Mouse (Mus musculus): ENCODE data around the gene Noc3l. TPM values are rescaled to one million over a fixed set of nuclear protein-coding genes. Genes with fewer than 3 reads are reported as not detected.

The Noc3l gene
- polyA plus RNA-seq, 1 experiment from 2014 or later: 7.7 TPM

DNA sequence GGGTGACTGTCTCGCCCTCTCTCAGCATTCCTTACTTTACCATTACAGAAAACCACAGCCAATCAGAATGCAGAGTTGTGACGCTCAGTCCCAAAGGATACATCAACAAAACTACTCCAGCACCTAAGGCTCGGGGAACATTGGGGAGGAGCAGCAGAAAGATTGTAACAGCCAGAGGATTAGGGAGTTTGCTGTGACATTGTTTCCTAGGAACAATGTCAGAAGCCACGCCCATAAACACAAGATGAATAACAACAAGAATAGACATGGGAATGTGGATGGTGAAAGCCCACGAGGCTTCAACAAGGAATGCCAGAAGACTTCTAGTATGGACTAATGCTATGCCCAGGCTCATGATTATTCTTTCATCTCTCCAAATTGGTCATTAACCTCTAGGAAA is 61.0 kb downstream of the Noc3l start:
- Histone ChIP-seq H3K27me3 (no peaks in the 10 kb centered on the region), H3K9ac (no peak overlapping the region), H3K4me1 (peaks cover 22% of the 10 kb centered on the region), H3K4me3 (no peak overlapping the region), H3K27ac (no peak overlapping the region), H3K4me2 (no peak overlapping the region), H3K36me3 (no peaks in the 10 kb centered on the region), H3K9me3 (no peaks in the 10 kb centered on the region)
- no peak for ATAC-seq (ENCODE audit: borderline replicate concordance, extremely low read depth, low FRiP score, low TSS enrichment)
- 56% methylated on average over 5 of the region's 5 CpGs for WGBS

DNA sequence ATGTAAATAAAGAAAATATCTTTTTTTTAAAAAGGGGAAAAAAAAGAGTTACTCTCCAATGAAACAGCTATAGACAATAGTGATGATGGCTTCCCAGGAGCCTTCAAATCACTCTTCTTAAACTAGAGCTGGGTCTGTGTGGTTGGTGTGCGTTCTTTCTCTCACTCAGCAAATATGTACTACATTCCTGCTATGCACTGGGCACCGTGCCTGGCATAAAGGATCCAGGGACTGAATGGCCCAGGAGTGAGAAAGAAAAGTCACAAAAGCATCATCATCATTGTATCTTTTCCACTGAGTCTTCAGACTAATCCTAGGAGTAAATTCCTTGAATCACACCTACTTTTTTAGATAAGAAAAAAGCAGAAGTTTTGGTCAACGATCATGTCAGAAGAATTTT is 61.9 kb downstream of the Noc3l start:
- no peaks in the 10 kb centered on the region for H3K9me3 ChIP-seq
- WGBS: 72% methylated on average over 3 of the region's 3 CpGs
- ATAC-seq (ENCODE audit: borderline replicate concordance, extremely low read depth, low FRiP score, low TSS enrichment): no peak
- H3K4me1 ChIP-seq: peaks cover 22% of the 10 kb centered on the region
- H3K4me3 ChIP-seq: no peak overlapping the region
- H3K9ac ChIP-seq: no peak overlapping the region
- no peak overlapping the region for H3K4me2 ChIP-seq
- H3K27me3 ChIP-seq: no peaks in the 10 kb centered on the region
- H3K27ac ChIP-seq: no peak overlapping the region
- no peaks in the 10 kb centered on the region for H3K36me3 ChIP-seq

DNA sequence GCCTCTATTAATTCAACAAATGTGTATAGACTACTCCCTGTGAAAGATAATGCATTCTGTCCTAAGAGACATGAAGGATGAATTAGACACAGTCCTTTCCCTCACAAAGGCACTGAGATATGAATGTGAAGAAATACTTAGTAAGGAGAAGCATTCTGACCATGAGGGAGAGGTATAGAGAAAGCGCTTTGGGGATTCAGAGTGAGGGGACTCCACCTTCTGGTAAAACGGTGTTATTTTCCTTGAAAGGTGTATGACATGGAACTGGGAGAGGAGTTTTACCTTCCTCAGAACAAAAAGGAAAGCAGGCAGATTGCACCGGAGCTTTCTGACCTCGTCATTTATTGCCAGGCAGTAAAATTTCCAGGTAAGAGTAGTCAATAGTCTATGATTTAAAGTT is 68.8 kb downstream of the Noc3l start:
- no peak overlapping the region for H3K27ac ChIP-seq
- ATAC-seq (ENCODE audit: borderline replicate concordance, extremely low read depth, low FRiP score, low TSS enrichment): no peak
- no peaks in the 10 kb centered on the region for H3K36me3 ChIP-seq
- no peak overlapping the region for H3K4me3 ChIP-seq
- 53% methylated on average over 4 of the region's 4 CpGs for WGBS
- no peak overlapping the region for H3K4me2 ChIP-seq
- no peaks in the 10 kb centered on the region for H3K27me3 ChIP-seq
- H3K9me3 ChIP-seq: no peaks in the 10 kb centered on the region
- H3K4me1 ChIP-seq: no peaks in the 10 kb centered on the region
- H3K9ac ChIP-seq: no peak overlapping the region

DNA sequence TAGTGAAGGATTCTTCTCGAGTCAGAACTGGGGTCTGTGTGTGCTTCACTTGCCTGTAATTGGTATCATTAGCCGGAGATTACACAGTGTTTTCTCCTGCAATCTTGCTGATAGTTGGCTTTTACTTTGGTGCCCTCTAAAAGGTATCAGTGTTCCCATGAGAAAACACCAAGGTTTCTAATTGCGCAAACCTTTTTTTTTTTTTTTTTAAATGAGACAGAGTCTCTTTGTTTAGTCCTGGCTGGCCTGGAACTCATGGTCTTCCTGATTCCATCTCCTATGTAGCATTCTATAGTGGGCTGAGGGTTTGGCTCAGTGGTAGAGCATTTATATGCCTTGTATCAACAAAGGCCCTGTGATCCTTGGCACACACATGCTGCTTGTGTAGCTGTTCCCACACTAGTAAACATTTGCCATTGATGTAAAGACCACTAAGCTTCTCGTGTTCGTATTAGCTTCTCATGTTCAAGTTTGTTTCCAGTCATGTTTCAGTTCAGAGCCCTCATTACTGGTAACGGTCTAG is 72.5 kb downstream of the Noc3l start:
- 58% methylated on average over 6 of the region's 6 CpGs for WGBS
- no peak overlapping the region for H3K4me2 ChIP-seq
- H3K4me3 ChIP-seq: no peak overlapping the region
- no peak for ATAC-seq (ENCODE audit: borderline replicate concordance, extremely low read depth, low FRiP score, low TSS enrichment)
- H3K27ac ChIP-seq: no peak overlapping the region
- no peaks in the 10 kb centered on the region for H3K4me1 ChIP-seq
- H3K9ac ChIP-seq: no peak overlapping the region
- no peaks in the 10 kb centered on the region for H3K36me3 ChIP-seq
- no peaks in the 10 kb centered on the region for H3K9me3 ChIP-seq
- H3K27me3 ChIP-seq: no peaks in the 10 kb centered on the region

DNA sequence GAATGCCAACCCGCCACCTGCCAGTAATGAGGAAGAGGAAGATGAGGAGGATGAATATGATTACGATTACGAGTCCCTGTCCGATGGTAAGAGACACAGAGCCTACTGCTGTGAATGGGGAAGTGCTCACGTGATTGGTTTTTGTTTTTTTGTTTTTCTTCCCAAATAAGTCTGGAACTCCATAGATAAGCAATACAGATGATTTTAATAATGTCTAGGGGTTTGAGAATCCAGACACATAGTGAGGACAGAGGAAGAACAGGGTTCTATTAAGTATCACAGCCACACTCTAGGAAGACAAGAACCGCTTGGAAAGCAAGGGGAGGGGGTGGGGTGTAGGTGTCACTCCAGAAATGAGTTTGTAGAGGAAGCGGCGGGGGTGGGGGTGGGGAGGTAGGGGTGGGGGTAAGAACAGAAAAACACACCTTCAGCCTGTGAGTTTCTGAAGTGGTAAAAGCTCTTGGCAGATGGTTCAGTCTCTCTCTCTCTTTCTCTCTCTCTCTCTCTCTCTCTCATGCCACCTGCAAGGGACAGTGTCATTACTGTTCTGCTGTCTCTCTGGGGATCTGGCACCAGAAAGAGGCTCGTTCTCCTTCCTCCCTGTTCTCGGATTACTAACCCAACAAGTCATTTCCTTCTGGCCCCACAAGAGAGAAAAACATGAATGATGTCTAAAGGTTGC is 73.1 kb downstream of the Noc3l start:
- H3K4me2 ChIP-seq: no peak overlapping the region
- H3K27me3 ChIP-seq: no peaks in the 10 kb centered on the region
- 58% methylated on average over 10 of the region's 10 CpGs for WGBS
- H3K4me3 ChIP-seq: no peak overlapping the region
- no peak overlapping the region for H3K27ac ChIP-seq
- ATAC-seq (ENCODE audit: borderline replicate concordance, extremely low read depth, low FRiP score, low TSS enrichment): no peak
- H3K36me3 ChIP-seq: no peaks in the 10 kb centered on the region
- H3K4me1 ChIP-seq: no peaks in the 10 kb centered on the region
- no peak overlapping the region for H3K9ac ChIP-seq
- H3K9me3 ChIP-seq: no peaks in the 10 kb centered on the region

DNA sequence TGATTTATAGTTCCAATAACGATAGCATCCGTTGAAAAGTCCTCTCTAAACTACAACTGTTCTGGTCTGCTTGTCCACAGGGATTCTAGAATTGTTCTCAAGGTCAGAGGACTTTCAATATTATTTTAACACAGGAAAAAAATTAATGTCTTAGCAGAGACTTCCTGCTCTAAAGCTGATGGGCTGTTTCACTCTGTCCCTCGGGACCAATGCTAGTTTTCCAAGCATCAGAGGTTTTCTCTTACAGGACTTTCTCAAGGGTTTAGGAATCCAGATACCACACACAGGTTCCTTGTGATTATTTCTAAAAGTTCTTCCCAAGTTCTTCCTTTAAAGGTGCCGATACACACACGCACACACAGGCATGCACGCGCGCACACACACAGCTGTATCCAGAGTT is 74.5 kb downstream of the Noc3l start:
- H3K36me3 ChIP-seq: no peaks in the 10 kb centered on the region
- H3K9me3 ChIP-seq: no peaks in the 10 kb centered on the region
- H3K9ac ChIP-seq: no peak overlapping the region
- no peak overlapping the region for H3K4me3 ChIP-seq
- H3K4me2 ChIP-seq: no peak overlapping the region
- no peak overlapping the region for H3K27ac ChIP-seq
- ATAC-seq (ENCODE audit: borderline replicate concordance, extremely low read depth, low FRiP score, low TSS enrichment): no peak
- no peaks in the 10 kb centered on the region for H3K4me1 ChIP-seq
- WGBS: 81% methylated on average over 8 of the region's 8 CpGs
- no peaks in the 10 kb centered on the region for H3K27me3 ChIP-seq

Other genes with a start within 250 kb of the Noc3l start
- 2.3 and 3.0 TPM in 2 replicates for gene Tbc1d12, start 17.3 kb upstream of the Noc3l start, polyA plus RNA-seq (2015; fragmentation: Nextera tagmentation; extraction: Ambion mirVana)
- 50.8 and 51.7 TPM in 2 replicates for gene Hells, start 111.7 kb upstream of the Noc3l start, polyA plus RNA-seq (2015; fragmentation: Nextera tagmentation; extraction: Ambion mirVana)
- not detected in 2 replicates for gene Cyp2c55, start 187.8 kb upstream of the Noc3l start, polyA plus RNA-seq (2015; fragmentation: Nextera tagmentation; extraction: Ambion mirVana)
- gene Cyp2c65, start 241.8 kb upstream of the Noc3l start, polyA plus RNA-seq (2015; fragmentation: Nextera tagmentation; extraction: Ambion mirVana): not detected in 2 replicates